Mouse (Mus musculus): Measurements from ENCODE around the gene 1110059E24Rik. TPM values are rescaled to one million over a fixed set of nuclear protein-coding genes. Genes with fewer than 3 reads are reported as not detected.
"Not testable (repeated sequence)": the region's sequence is repeated elsewhere in the genome, so short reads cannot be mapped to it uniquely, and the experiment has no call there.

Gene 1110059E24Rik
- total RNA-seq, 2 experiments from 2014 or later = 21.7 to 24.5 TPM

DNA sequence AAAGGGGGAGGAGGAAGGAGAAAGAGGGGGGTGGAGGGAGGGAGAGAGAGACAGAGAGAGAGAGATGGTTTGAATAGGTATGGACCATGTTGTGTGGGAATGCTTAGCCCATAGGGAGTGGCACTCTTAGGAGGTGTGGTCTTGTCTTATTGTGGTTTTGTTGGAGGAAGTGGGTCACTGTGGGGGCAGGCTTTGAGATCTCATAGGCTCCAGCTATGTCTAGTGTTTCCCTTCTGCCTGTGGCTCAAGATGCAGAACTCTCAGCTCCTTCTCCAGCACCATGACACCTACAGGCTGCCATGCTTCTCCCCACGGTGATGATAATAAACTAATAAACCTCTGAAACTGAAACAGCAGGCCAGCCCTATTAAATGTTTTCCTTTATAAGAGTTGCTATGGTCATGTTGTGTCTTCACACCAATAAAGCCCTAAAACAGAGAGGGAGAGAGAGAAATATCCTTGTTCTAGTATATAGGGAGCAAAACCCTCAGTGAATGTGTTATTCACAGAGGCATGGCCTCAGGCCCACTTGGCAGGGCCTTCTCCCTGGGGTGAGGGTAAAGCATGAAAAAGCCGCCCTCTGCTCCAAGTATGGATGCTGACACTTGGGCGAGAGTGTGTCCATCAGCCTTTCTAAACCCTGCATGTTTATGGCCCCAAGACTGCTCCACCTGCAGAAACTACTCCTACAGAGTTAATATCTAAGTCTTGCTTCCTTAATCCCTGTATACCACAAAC is 29.2 kb downstream of the 1110059E24Rik start:
- Histone ChIP-seq H3K27ac (no peak overlapping the region), H3K4me3 (no peak overlapping the region)
- no peak for DNase-seq (ENCODE audit: extremely low spot score in 1 of 2, low spot score in 2 of 2)
- TF ChIP-seq CTCF (IDR thresholded peaks at IDR 0.05) = no peak
- intact Hi-C loops (cut with DNase I) = no loop called here

DNA sequence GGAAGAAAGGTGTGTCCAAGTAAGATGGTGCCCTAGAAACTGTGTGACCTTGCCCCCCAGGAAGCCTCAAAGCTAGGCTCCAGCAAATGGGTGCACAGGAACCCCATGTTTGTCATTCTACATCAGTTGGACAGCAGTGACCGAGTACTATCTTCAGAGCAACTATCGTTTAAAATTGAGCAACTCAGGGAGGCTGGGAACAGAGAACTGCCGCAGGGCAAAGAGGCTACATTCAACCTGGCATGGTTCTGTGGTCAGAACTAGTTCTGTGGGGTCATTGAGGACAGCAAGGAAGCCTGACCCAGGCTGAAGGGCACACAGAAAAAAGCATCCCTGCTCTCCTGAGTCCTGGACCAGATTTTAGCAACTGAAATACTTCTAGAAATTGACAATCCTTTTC is 37.0 kb downstream of the 1110059E24Rik start:
- no peak for TF ChIP-seq CTCF (IDR thresholded peaks at IDR 0.05)
- DNase-seq (ENCODE audit: extremely low spot score in 1 of 2, low spot score in 2 of 2) = no peak
- H3K4me3 ChIP-seq = no peak overlapping the region
- H3K27ac ChIP-seq = no peak overlapping the region
- intact Hi-C loops (cut with DNase I) = no loop called here

DNA sequence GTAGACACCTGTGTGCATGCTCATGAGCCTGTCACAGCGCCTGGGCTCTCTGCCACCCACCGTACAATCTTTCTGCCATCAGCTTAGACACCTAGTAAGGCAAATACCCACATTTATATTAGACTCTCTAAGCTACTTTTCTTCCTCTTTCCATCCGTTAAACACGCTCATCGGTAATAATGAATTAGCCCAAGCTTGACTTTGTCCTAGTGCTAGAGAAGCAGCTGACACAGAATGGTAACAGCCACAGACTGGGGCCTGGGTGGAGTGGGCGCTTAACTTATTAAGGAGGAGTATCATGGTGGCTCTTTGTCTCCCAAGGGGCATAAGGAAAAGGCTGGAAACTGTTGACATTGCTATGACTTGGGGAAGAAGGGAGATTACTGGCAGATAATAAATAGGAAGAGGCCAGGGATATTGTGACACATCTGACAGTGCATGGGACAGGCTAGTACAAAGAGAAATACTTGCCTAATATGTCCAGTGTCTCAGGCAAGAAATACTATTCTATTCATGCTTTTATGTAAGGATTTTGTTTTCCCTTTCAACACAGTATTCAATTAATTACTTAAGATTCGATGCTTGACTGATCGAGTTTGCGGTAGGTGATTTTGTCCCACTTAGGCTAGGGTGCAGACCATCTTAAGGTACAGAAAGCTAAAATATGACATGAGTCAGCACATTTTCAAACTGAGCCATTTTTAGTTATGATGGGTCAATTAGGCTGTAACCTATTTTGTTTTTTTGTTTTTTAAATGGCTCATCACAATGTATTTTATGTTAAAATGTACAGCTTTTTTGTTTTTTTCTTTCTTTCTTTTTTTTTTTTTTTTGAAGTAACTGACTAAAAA is 40.8 kb downstream of the 1110059E24Rik start:
- DNase-seq (ENCODE audit: extremely low spot score in 1 of 2, low spot score in 2 of 2) = no peak
- no peak for TF ChIP-seq CTCF (IDR thresholded peaks at IDR 0.05)
- H3K27ac ChIP-seq = no peak overlapping the region
- H3K4me3 ChIP-seq = no peak overlapping the region
- intact Hi-C loops (cut with DNase I) = no loop called here

DNA sequence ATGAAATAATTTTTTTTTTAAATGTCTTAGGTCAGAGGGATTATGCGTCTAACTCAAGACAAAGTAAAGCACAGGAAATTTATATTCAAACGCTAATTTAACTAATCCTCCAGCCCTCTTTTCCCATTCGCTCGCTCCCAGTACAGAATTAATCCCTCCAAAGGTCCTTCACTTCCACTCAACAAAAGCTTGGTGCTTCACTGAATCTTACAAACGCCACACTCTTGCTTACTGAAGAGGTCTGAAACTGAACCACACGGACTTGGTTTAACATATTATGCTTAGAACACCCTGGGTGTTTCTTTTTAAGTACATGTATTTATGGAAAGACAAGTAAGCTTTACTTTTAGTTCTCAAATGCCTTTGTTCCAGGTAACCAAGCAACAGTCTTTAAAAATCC is 41.5 kb downstream of the 1110059E24Rik start:
- intact Hi-C loops (cut with DNase I) = no loop called here
- no peak for DNase-seq (ENCODE audit: extremely low spot score in 1 of 2, low spot score in 2 of 2)
- H3K27ac ChIP-seq = no peak overlapping the region
- no peak overlapping the region for H3K4me3 ChIP-seq
- no peak for TF ChIP-seq CTCF (IDR thresholded peaks at IDR 0.05)

DNA sequence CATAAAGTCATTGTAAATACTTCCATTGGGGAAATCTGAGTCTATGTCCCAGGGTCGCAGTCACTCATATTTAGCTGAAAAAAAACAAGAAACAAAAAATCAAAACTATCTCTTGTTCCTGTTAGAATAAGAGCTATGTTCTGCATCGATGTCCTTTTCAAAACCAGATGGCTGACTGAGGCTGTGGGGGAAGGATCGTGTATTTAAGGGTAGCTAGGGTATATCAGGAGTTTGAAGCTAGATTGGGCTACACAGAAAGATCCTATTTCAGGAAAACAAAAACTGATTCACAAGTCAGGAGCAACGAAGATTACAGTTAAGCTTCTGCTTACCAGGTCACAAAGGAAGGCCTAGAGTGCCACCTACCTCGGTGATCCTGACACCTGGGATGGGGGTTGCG is 42.5 kb downstream of the 1110059E24Rik start:
- no peak for DNase-seq (ENCODE audit: extremely low spot score in 1 of 2, low spot score in 2 of 2)
- TF ChIP-seq CTCF (IDR thresholded peaks at IDR 0.05) = no peak
- H3K4me3 ChIP-seq = no peak overlapping the region
- no peak overlapping the region for H3K27ac ChIP-seq
- intact Hi-C loops (cut with DNase I) = no loop called here

DNA sequence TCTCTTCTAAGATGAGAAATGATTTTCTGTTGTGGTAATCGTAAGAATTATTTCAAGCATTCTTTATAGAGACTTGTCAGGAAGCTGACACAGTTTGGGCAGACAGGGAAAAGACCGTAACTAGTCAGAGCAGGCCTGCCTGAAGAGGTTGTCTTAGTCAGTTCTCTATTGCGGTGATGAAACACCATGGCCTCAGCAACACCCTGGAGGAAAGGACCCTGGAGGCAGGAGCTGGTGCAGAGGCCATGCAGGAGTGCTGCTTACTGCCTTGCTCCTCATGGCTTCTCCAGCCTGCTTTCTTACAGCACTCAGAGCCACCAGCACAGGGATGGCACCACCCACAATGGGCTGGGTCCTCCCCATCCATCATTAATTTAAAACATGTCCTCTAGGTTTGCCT is 47.5 kb downstream of the 1110059E24Rik start:
- no peak for DNase-seq (ENCODE audit: extremely low spot score in 1 of 2, low spot score in 2 of 2)
- intact Hi-C loops (cut with DNase I) = no loop called here
- Histone ChIP-seq H3K4me3 (no peak overlapping the region), H3K27ac (no peak overlapping the region)
- TF ChIP-seq CTCF (IDR thresholded peaks at IDR 0.05) = no peak

DNA sequence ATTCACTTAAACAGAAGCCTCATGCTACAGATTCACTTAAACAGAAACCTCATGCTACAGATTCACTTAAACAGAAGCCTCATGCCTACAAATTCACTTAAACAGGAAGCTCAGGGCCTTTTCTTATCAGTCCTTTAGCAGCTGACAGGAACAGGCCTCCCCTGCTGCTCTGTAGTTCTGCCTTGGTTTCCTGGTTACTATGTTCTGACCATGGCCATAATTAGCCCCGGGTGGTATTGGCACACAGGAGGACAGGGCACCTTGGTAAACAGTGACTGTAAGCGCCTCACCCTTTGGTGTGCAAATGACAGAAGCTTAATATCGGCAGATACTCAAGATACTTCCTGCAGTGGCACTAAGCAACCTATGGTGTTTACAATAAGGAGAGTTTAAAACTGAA is 48.9 kb downstream of the 1110059E24Rik start:
- H3K27ac ChIP-seq = no peak overlapping the region
- DNase-seq (ENCODE audit: extremely low spot score in 1 of 2, low spot score in 2 of 2) = no peak
- intact Hi-C loops (cut with DNase I) = no loop called here

DNA sequence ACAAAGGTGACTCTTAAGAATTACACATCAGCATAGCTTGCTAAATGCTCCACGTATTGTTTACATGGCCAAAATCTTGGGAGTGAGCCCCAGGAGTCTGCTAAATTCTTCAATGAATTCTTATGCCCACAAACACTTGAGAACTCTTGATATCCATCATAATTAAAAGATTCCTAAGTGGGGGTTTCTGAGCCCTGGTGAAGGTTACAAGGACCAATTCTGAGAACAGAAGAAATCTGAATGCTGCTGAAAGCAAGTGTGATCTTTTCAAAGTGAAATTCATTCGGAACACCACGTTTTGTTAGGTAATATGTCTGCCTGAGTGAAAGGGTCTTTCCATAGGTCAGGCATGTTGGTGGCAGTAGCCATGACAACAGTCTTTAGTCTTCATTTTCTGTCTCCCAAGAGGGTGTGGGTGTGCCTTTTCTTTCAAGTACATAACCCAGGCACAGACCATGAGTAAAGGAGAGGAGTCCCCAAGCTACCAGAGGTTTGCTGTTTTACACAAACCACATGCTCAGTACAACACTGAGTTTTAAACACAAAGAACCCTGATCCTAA is 51.2 kb downstream of the 1110059E24Rik start:
- intact Hi-C loops (cut with DNase I) = no loop called here
- Histone ChIP-seq H3K4me3 (no peak overlapping the region), H3K27ac (no peak overlapping the region)
- no peak for TF ChIP-seq CTCF (IDR thresholded peaks at IDR 0.05)
- no peak for DNase-seq (ENCODE audit: extremely low spot score in 1 of 2, low spot score in 2 of 2)

More for the DNA sequence above, 48.9 kb downstream of the 1110059E24Rik start:
- TF ChIP-seq CTCF (IDR thresholded peaks at IDR 0.05) = no peak
- no peak overlapping the region for H3K4me3 ChIP-seq

DNA sequence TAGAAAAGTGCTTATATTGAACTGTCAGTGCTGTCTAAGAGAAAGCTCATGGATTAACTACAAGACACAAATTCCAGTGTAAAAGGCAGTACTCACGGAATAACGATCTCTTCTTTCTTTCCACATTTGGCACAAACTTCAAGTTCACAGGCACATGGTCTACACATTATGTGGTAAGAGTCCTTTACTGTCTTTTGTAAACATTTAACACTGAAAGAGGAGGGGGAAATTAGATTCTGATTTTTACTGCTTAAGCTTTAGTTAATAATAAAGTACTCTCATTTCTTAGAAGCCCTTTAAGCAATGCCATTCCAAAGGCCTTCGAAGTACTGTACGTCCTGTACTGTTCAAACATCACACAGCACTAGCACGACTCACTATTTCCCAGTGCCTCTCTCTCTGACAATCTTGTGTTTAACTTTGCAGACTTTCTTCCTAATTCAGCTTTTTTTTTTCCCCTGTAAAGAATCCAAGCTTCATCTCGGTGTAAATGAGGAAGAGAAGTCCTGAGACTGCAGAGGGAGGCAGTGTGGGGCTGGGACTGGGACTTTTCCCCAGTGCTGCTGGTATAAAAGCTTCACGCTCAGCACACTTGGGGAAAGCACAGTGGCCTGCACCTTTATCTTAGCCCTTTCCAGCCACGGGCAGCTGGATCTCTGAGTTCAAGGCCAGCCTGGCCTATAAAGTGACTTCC is 54.0 kb downstream of the 1110059E24Rik start:
- no peak for TF ChIP-seq CTCF (IDR thresholded peaks at IDR 0.05)
- no peak for DNase-seq (ENCODE audit: extremely low spot score in 1 of 2, low spot score in 2 of 2)
- Histone ChIP-seq H3K27ac (no peak overlapping the region), H3K4me3 (no peak overlapping the region)
- intact Hi-C loops (cut with DNase I) = no loop called here

DNA sequence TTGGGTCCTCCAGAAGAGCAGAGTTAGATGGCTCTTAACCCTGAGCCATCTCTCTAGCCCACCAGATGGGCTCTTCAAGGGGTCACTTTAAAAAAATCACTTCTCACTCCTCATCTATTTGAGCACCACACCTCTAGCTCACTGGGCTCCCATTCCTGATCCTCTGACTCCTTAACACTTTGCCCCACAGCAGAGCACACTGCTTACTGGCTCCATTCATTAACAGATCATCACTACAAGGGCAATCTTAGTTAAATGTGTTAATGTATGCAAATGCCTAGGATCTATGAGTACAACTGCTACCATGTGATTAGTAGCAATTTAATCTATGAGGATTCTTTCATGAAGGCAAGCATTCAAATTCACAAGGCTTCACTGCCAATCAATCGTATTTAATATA is 58.1 kb downstream of the 1110059E24Rik start:
- intact Hi-C loops (cut with DNase I) = no loop called here
- H3K4me3 ChIP-seq = no peak overlapping the region
- DNase-seq (ENCODE audit: extremely low spot score in 1 of 2, low spot score in 2 of 2) = no peak
- H3K27ac ChIP-seq = no peak overlapping the region
- no peak for TF ChIP-seq CTCF (IDR thresholded peaks at IDR 0.05)

DNA sequence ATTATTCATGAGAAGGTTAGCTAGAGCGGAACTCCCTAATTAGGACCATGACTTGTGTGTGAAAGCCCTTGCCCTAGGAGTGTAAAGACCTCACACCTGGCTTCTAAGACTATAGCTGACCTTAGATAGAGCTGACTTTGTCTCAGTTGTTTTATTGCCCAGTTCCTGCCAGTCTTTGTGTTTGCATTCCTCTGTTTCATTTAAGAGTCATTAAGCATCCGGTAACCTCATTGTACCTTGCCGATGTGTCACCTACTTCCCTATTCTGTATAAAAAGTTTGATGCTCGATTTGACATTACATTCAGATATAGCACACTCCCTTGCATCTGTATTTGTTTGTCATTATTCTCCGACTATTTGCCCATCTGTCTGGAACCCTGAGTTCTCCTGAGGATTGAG is 60.6 kb downstream of the 1110059E24Rik start:
- H3K27ac ChIP-seq; DNase-seq (ENCODE audit: extremely low spot score in 1 of 2, low spot score in 2 of 2); H3K4me3 ChIP-seq; intact Hi-C loops (cut with DNase I): not testable (repeated sequence)

DNA sequence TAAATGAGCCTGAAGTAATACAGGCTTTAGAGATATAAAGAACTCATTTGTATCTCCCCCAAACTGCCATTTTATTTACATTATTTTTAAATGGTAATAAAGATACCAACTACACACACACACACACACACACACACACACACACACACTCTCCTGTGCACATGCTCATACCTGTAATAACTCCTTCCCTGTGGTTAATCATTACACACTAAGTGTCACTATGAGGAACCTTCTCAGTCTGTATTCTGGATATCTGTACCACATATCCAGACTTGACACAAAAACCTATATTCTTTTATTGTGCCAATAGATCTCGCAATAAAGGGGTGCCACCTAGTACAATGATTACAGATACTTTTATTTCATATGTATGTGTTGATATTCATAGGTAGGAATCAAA is 62.9 kb downstream of the 1110059E24Rik start:
- Histone ChIP-seq H3K27ac (no peak overlapping the region), H3K4me3 (no peak overlapping the region)
- no peak for DNase-seq (ENCODE audit: extremely low spot score in 1 of 2, low spot score in 2 of 2)
- intact Hi-C loops (cut with DNase I) = no loop called here
- no peak for TF ChIP-seq CTCF (IDR thresholded peaks at IDR 0.05)

Data from left cerebral cortex, adult 2 months (tissue).